Mouse (Mus musculus): ENCODE data around the gene Egfl8. TPM values are rescaled to one million over a fixed set of nuclear protein-coding genes. Genes with fewer than 3 reads are reported as not detected.

Egfl8 gene
- total RNA-seq, 2 experiments from 2014 or later: 6.0 to 7.0 TPM

DNA sequence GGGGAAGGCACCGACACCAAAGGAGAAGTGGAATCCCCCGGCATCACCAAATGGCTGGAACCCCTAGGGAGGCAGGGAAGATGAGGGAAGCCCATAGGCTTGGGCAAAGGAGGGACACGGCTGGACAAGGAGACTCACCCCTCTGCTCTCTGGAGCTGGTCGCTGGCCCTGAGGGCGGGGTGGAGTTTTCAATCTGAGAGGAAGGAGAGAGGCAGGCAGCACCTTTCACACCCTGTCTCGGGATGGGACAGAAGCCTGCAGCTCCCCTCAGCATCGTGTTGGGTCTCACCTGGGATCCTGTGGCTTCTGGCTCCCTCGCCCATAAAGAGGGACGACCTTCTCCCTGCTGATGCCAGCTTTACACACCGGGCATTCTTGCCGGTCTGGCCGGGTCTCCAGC, 14.0 kb downstream of the Egfl8 start:
- no peak for DNase-seq (ENCODE audit: low spot score in 2 of 2)

DNA sequence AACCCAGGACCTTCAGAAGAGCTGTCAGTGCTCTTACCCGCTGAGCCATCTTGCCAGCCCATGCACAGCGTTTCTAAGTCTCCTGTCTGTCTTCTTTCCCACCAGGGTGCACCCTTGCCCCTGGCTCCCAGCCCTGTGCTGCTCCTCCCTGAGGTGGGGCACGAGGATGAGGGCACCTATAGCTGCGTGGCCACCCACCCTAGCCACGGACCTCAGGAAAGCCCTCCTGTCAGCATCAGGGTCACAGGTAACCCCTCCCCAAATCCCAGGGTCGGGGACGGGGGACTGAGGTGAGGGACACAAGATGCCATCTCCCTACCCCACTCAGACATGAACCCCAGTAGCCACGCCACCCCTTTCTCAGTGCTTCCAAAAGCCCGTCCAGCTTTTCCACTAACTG, 15.9 kb downstream of the Egfl8 start:
- DNase-seq (ENCODE audit: low spot score in 2 of 2): no peak

GRCm38 (mm10) chr17:34597566-34598095, 18.1 kb downstream of the Egfl8 start, which contains the start of gene Ager:
TSS of gene Ager (plus strand) at chr17:34597862.
- DNase-seq (ENCODE audit: low spot score in 2 of 2): no peak

DNA sequence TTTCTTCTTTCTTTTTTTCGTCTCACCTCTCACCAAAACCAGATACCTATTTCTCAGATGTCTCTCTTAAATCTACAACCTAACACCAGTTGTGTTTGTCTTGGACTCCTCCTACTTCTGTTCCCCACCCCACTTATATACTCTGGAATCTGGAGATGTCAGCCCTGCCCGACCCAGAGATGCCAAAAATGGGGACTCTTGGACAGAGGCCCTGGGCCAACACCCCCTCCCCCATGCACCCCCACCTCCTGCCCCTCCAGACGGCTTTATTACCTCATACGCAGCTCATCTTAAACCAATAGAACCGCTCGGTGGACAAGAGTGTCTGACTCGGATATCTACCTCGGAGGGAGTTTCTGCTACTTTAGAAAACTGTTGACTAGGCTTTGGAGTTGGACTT, 19.7 kb downstream of the Egfl8 start:
- DNase-seq (ENCODE audit: low spot score in 2 of 2): no peak

- DNase-seq (ENCODE audit: low spot score in 2 of 2): no peak
These were observed 21.8 kb downstream of the Egfl8 start for GRCm38 (mm10) chr17:34593752-34594525.

DNA sequence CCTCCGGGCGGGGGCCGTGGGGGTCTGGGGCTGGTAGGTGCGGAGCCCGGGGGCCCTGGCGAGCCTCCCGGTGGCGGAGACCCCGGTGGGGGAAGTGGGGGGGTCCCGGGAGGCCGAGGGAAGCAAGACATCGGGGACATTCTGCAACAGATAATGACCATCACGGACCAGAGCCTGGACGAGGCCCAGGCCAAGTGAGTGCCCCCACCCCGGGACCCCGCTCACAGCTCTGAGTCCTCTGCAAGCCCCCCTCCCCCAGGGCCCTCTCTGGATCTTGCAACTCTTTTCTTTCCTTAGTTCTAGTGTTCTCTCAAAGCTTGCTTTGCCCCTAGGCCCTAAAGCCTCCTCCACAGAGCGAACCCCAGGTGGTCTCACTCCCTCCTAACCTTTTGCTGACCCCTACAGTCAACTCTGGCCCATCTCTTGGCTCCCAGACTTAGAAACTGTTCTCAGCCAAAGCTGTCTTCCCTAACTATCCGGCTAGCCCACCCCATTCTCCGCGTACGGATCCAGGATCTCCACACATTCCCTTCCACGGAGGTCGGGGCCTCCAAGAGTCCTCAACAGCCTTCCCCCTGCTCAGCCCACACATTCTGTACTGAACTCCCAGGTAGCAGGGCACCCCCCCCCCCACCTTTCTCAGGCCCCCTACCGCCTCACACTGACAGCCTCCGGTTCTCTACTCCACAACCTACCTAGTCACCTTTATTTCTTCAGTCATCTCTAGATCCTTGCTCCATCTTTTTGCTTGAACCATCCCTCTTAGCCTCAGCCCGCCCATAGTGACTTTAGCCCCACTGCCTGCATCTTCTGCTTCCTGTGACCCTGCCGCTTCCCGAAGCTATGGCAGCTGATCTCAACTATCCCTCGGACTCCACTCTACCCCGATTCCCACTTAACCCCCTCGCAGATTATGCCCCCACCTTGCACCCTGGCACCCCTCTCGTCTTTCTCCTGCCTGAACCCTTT, 22.9 kb downstream of the Egfl8 start:
- peak; percentile 49 to 50 for DNase-seq (ENCODE audit: low spot score in 2 of 2)

DNA sequence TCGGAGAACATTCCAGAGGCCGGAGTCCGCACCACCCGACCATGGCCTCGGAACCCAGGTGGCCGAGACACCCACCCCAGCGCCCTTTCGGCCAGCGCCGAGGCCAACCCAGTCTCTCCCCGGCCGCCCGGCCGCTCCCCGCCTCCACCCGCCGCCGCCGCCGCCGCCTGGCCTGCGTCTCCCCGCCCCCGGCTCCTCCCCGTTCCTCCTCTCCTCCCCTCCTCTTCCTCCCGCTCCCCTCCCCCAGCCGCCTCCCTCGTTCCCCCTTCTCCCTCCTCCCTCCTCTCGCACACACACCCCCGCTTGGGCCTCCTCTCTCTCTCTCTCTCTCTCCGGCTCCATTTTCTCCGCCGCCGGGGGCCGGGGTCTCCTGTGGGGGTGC, 23.8 kb downstream of the Egfl8 start:
- peak; percentile 83 to 90 for DNase-seq (ENCODE audit: low spot score in 2 of 2)

DNA sequence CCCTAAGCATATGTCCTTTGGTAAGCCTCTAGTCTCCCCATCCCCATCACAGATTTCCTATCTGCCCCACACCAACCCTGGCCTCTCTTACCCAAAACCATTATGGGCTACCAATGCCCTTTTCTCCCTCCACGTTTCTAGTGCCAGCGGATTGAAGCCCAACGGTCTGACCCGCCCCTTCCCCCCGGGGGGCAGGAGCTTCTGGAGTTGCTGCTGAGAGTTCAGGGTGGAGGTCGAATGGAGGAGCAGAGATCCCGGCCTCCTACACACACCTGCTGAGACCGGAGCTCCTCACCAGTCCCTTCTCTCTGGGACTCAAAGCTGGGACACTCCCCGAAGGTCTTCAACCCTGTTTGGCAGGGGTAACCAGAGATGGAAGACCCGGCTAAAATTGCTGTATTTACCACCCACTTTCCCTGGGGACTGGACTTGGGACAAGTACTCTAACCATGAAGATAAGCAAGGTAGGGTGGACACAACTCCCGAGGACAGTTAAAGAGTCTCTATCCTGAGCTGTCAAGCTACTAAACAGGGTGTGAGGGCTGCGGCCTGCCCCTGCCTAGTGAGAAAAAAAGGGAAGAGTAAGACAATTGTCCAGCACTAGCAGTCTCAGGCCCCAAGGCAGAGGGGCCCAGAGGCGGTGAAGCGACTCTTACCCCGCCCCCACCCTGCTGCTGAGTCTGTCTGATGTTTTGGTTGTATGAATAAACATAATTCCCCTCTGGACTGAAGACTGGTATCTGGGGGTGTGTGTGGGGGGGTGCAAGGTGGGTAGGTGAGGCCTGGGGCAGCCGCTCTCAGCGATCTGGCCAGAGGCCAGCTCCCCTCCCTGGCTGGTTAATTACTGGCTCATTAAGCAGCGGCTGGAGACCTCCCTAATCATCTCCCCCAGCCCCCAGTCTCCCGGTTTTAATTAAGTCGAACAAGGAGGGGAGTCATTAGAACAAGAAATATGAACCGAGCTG, 24.5 kb downstream of the Egfl8 start, which contains the start of gene Pbx2:
Pbx2 (plus strand) TSS at position 238 of the 965 bp plus-strand sequence.
- DNase-seq (ENCODE audit: low spot score in 2 of 2): no peak

DNA sequence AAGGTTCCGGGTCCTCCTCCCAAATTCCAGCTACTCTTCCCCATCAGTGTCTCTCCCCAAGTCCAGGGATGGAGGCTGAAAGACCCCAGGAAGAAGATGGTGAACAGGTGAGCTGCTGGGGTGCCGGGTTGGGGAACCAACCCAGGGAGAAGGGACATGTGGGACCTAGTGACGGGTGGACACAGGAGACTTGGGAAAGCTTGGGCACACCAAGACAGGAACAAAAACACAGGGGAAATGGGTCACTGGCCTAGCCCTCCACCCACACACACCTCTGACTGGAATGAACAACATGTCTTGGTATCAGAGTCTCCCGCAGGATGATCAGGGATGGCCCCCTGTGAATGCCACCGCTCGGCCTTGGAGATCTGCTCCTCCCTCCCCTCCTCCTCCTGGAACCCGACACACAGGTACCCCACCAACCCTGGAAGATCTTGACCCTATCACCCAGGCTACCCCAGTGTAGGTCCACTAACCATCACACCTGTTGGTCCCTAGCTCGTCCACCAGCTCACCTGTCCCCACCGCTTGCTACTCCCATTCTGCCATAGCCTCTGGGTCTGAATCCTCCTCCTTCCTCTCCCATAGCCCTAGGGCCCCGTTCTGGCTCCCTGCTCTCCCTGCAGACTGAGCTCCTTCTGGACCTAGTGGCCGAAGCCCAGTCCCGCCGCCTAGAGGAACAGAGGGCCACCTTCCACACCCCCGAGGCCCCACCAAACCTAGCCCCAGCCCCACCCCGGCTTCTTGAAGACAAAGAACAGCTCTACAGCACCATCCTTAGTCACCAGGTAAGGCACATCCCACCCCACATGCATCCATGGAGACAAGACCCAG, 25.4 kb downstream of the Egfl8 start:
- DNase-seq (ENCODE audit: low spot score in 2 of 2): no peak

DNA sequence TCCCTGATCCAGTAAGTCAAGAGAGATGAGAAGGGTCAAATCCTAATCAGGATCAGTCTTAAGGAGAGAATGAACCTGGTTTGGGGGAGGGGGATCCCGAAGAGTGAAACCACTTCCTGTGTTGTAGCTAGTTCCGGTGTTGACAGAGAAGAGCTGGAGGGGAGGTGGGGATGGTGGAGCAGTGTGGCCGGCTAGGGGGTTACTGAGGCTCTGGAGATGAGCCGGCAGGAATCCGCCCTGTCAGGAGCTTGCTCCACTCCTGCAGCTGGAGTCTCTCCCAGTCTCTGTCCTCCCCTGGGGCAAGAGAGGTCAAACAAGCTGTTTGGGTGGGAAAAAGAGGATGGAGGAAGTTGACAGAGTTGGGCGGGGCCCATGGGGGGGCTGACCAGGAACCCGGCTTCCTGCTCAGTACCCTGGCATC, 26.1 kb downstream of the Egfl8 start, which contains the start of gene Gpsm3:
Gpsm3 (plus strand) TSS at position 126 of the 421 bp plus-strand sequence.
- no peak for DNase-seq (ENCODE audit: low spot score in 2 of 2)

GRCm38 (mm10) chr17:34589206-34589605, 26.6 kb downstream of the Egfl8 start:
- DNase-seq (ENCODE audit: low spot score in 2 of 2): no peak

GRCm38 (mm10) chr17:34588767-34589166, 27.0 kb downstream of the Egfl8 start:
- DNase-seq (ENCODE audit: low spot score in 2 of 2): no peak

- no peak for DNase-seq (ENCODE audit: low spot score in 2 of 2)
These were observed 28.0 kb downstream of the Egfl8 start for GRCm38 (mm10) chr17:34587814-34588213.

DNA sequence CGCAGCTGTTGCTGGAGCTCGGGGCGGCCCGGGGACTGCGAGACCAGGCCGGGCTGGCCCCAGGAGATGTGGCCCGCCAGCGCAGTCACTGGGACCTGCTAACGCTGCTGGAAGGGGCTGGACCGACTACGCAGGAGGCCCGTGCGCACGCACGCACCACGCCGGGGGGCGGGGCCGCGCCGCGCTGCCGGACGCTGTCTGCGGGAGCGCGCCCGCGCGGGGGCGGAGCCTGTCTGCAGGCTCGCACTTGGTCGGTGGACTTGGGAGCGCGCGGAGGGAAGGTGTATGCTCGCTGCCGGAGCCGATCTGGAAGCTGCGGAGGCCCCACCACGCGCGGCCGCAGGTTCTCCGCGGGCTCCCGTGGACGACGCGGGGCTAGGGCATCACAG, 28.4 kb downstream of the Egfl8 start:
- peak; percentile 96 to 98 for DNase-seq (ENCODE audit: low spot score in 2 of 2)

DNA sequence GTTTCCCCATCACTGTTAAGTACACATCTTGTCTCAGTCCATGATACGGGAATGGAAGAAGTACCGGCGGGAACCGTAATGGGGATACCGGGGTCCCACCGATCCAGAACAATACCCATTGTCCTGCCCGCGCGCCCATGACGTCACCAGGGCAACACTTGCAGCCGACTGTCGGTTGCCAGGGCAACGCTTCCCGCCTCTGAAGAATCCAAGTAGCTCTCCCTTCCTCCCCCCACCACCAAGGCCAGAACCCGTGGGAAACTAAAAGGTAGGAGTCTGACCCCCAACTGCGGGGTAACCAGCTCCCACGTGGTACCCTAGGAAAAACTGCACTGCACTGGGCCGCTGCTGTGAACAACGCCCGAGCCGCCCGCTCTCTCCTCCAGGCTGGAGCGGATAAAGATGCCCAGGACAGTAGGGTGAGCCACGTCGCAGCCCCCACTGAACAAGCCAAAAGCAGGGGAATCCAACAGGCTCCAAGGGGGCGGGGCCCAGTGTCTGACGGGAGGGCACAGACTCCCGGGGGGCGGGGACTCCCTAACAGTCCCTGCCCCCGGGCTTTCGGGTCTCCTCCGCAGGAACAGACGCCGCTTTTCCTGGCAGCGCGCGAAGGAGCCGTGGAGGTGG, 28.9 kb downstream of the Egfl8 start:
- DNase-seq (ENCODE audit: low spot score in 2 of 2): peak; percentile 91 to 95

- DNase-seq (ENCODE audit: low spot score in 2 of 2): peak in 1 of 2 experiments; percentile 56
These were observed 29.6 kb downstream of the Egfl8 start for GRCm38 (mm10) chr17:34585877-34586771.

DNA sequence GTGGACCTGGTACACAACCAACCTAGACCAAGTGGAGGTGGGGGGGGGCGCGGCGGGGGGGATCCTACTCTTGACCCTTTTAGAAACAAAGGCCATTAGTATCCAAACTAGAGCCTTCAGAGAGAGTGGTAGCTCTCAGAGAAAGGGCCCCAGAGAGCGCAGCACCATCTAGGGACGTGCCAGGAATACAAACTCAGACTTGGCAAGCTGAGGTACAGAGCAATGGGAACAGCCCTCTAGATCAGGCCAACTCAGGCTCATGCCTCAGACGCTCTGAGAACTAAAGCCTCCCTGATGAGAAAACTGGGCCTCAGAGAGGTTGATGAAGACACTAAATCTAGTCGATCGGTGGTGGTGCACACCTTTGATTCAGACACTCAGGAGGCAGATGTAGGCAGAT, 30.6 kb downstream of the Egfl8 start:
- peak in 1 of 2 experiments; percentile 60 for DNase-seq (ENCODE audit: low spot score in 2 of 2)

- DNase-seq (ENCODE audit: low spot score in 2 of 2): no peak
These were observed 32.0 kb downstream of the Egfl8 start for GRCm38 (mm10) chr17:34583819-34584218.
